Mouse (Mus musculus): Measurements from ENCODE around the gene Lrrc8a. TPM values are rescaled to one million over a fixed set of nuclear protein-coding genes. Genes with fewer than 3 reads are reported as not detected.

Gene Lrrc8a
- polyA plus RNA-seq (2012; ENCODE audit: insufficient read depth, insufficient read length, missing spikeins) = 17.0 and 18.9 TPM in 2 replicates

DNA sequence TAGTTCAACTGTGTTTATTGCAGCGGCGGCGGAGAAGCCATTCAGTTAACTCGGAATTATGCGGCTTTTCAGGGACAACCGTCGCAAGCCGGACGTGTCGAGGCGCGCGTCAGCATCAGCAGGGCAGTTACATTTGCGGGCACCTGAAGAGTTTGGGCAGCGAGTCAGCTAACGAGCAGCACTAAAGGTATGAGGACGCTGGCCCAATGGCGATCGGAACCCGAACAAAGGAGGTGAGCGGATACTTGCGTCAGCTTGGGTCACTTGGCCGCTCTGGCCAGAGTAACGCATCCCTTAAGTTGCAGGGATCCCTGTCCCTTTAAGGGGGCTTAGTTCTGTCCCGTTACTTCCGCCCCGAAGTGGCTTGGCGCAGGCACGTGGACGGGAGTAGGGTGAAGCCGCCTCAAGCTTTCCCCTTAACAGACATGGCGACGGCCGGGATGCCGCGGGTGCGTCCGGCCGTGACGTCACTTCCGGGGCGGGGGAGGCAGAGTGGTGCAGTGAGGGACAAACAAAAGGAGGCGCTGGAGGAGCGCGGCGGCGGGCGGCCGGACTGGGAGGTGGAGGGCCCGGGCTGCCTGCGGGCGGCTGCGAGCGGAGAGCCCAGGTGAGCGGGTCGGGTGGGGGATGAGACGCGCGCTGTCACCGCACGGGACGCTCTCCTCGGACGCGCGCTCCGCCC lies at the start of gene Lrrc8a:
Gene Lrrc8a, plus strand, starts transcription at position 517 of the 682 bp plus-strand sequence.
- Histone ChIP-seq H3K27ac (ENCODE audit: insufficient read depth, low read depth, low read length) (peak within 1 kb of the TSS; percentile 49), H3K4me1 (ENCODE audit: control insufficient read depth, insufficient read depth, low read length) (peaks cover 13% of the 10 kb centered on the region), H3K4me3 (ENCODE audit: insufficient read depth, low read length) (peak within 1 kb of the TSS; percentile 91)
- TF ChIP-seq POLR2A (IDR thresholded peaks at IDR 0.05; ENCODE audit: borderline replicate concordance, low read depth, low read length) (no peak), CTCF (IDR thresholded peaks at IDR 0.05; ENCODE audit: low read depth, low read length) (no peak)

DNA sequence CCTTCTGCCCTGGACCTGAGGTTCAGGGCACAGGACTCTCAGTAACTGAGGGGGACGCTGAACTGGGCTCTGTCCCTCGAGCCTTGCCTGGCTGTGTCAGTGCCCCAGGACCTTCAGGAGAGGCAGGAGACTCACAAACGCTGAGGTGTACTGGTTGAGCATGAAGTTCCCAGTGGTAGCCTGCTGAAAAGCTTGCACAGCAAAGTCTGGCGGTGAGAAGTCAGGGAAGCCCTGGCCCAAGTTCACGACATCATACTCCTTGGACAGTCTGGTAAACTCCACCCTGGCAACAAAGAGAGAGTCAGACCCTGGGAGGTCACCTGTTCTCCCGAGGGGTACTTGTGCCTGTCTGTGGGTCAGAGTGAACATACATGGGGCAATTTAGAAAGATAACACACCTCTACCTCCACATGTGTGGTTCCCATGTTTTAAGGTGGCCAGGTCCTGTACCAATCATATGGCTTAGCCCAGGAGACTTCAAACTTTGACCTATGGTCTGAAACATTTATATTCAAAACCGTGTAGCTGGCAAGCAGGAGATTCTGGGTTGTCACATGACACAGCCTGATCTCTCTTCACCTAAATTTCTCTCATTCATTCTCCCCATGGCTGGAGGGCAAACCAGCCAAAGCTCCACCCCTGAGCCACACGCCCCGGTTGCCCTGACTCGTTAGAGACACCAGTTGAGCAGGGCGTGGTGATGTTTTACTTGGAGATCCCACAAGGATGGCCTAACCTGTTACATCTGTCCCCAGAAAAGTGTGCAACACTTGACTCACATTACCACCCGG lies 45.5 kb upstream of the Lrrc8a start:
- no peak overlapping the region for H3K4me3 ChIP-seq (ENCODE audit: insufficient read depth, low read length)
- TF ChIP-seq POLR2A (IDR thresholded peaks at IDR 0.05; ENCODE audit: borderline replicate concordance, low read depth, low read length) (no peak), CTCF (IDR thresholded peaks at IDR 0.05; ENCODE audit: low read depth, low read length) (no peak)
- no peak overlapping the region for H3K27ac ChIP-seq (ENCODE audit: insufficient read depth, low read depth, low read length)
- peaks cover 6% of the 10 kb centered on the region; the same call in 1 of the 2 replicates for H3K4me1 ChIP-seq (ENCODE audit: control insufficient read depth, insufficient read depth, low read length)

DNA sequence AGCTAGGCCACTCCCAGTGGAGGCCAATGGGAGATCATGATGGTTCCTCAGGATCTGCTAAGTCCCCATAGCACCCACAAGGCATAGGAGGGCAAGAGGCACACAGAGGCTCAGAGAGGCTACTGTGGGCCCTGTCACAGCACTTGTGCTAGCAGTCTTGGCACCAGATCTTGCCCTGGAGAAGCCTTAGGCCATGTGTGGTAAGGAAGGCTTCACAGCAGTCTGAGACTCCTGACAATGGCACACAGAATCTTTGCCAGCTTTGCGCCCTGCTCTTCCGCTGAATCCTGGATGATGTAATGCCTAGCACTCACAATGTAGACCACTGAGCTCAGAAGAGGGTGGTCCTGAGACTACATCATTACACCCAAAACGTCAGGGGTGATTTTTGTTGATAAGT lies 42.9 kb upstream of the Lrrc8a start:
- Histone ChIP-seq H3K4me3 (ENCODE audit: insufficient read depth, low read length) (no peak overlapping the region), H3K27ac (ENCODE audit: insufficient read depth, low read depth, low read length) (no peak overlapping the region), H3K4me1 (ENCODE audit: control insufficient read depth, insufficient read depth, low read length) (peaks cover 7% of the 10 kb centered on the region; the same call in 1 of the 2 replicates)
- TF ChIP-seq CTCF (IDR thresholded peaks at IDR 0.05; ENCODE audit: low read depth, low read length) = no peak
- TF ChIP-seq POLR2A (IDR thresholded peaks at IDR 0.05; ENCODE audit: borderline replicate concordance, low read depth, low read length) = no peak

DNA sequence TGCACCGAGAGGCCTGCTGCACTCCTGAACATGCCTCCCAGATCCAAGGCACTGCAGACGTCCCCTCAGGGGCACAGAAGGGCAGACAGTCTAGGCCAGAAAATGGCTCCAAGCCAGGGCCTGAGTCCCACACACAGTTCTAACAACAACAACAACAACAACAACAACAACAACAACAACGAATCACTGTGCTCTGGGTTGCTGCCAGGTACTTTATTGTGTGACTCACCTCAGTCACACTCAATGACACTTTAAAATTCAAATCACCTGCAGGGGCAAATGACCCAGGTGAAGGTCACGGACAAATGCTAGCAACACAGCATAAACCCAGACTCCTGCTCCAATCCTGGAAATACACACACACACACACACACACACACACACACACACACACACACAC lies 39.5 kb upstream of the Lrrc8a start:
- Histone ChIP-seq H3K4me1 (ENCODE audit: control insufficient read depth, insufficient read depth, low read length) (peaks cover 10% of the 10 kb centered on the region), H3K27ac (ENCODE audit: insufficient read depth, low read depth, low read length) (no peak overlapping the region), H3K4me3 (ENCODE audit: insufficient read depth, low read length) (no peak overlapping the region)
- no peak for TF ChIP-seq CTCF (IDR thresholded peaks at IDR 0.05; ENCODE audit: low read depth, low read length)
- TF ChIP-seq POLR2A (IDR thresholded peaks at IDR 0.05; ENCODE audit: borderline replicate concordance, low read depth, low read length) = no peak

DNA sequence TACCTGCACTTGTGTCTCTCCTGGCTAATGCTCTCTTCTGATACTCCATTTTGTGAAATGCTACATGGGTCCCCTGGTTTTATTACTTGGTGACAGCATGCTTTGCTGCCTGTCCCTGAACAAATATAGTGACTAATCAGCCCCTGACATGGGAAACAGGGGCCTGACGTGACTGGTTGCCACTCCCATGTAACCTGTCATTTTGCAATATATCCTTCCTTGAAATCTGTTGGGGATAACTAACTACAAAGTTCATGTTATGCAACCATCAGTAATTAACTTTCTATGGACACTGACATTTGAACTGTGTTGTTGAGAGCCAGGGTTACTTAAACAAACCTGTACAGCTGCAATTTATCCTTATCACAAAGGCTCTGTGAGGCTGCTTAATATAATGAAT lies 37.5 kb upstream of the Lrrc8a start:
- no peak overlapping the region for H3K27ac ChIP-seq (ENCODE audit: insufficient read depth, low read depth, low read length)
- H3K4me3 ChIP-seq (ENCODE audit: insufficient read depth, low read length) = no peak overlapping the region
- TF ChIP-seq POLR2A (IDR thresholded peaks at IDR 0.05; ENCODE audit: borderline replicate concordance, low read depth, low read length) = no peak
- TF ChIP-seq CTCF (IDR thresholded peaks at IDR 0.05; ENCODE audit: low read depth, low read length) = no peak
- H3K4me1 ChIP-seq (ENCODE audit: control insufficient read depth, insufficient read depth, low read length) = peaks cover 15% of the 10 kb centered on the region

DNA sequence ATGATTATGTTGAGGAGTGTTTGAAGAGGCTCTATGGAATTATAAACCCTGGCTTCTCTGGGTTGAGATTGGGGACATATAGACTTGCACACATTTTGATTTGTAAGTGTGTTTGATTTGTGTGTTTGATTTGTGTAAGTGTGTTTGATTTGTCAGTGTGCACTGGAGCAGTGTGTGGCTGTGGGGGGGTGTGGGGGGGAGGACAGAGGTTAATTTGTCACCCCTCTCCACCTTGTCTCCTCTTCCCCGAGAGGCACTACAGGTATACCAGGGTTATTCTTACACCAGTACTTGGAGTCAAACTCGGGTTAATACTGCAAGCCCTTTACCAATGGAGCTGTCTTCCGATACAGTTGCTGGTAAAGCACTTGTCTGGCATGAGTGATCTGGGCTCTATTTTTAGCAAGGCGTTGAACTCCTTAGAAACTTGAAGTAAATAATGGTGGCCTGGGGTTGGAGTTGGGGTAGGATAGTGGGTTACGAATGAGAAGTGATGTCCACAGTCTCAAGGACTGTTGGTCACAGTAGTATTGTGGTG lies 37.1 kb upstream of the Lrrc8a start:
- peaks cover 15% of the 10 kb centered on the region for H3K4me1 ChIP-seq (ENCODE audit: control insufficient read depth, insufficient read depth, low read length)
- no peak overlapping the region for H3K4me3 ChIP-seq (ENCODE audit: insufficient read depth, low read length)
- no peak overlapping the region for H3K27ac ChIP-seq (ENCODE audit: insufficient read depth, low read depth, low read length)

DNA sequence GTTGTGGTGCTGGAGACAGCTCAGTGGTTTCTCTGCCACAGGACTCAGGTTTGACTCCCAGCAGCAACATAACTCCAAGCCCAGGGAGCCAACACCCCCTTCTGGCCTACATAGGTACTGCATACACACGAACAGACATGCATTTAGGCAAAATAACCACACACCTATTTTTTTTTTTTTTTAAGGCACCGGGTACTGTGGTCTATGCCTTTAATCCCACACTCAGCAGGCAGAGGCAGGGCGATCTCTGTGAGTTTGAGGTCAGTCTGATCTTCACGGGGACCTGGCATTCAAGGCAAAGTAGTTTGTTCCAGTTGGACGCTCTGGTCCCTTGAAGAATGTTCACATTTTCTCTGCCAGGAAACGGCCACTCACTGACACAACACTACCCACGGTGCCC lies 34.1 kb upstream of the Lrrc8a start:
- H3K4me1 ChIP-seq (ENCODE audit: control insufficient read depth, insufficient read depth, low read length) = peaks cover 12% of the 10 kb centered on the region
- H3K27ac ChIP-seq (ENCODE audit: insufficient read depth, low read depth, low read length) = no peak overlapping the region

More for the DNA sequence above, 37.1 kb upstream of the Lrrc8a start:
- no peak for TF ChIP-seq CTCF (IDR thresholded peaks at IDR 0.05; ENCODE audit: low read depth, low read length)
- no peak for TF ChIP-seq POLR2A (IDR thresholded peaks at IDR 0.05; ENCODE audit: borderline replicate concordance, low read depth, low read length)

DNA sequence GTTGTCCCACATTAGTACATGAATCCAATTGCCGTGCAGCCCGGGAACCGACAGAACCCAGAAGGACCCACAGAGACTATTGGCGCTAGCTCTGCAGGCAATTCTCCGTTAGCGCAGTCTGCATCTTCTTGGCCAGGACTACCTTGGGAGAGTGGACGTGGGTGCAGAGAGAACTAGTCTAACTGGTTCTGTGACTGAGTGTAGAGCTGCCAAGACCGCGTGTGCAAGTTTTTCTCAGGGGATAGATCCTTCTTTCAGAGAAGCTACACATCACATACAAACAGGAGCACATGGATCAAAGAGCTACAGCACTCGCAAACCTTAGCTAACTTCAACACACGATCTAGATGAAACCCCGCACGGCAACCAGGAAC lies 32.3 kb upstream of the Lrrc8a start:
- Histone ChIP-seq H3K27ac (ENCODE audit: insufficient read depth, low read depth, low read length) (peak overlapping the region; percentile 56), H3K4me3 (ENCODE audit: insufficient read depth, low read length) (peak overlapping the region; percentile 64), H3K4me1 (ENCODE audit: control insufficient read depth, insufficient read depth, low read length) (peaks cover 9% of the 10 kb centered on the region)
- no peak for TF ChIP-seq POLR2A (IDR thresholded peaks at IDR 0.05; ENCODE audit: borderline replicate concordance, low read depth, low read length)
- TF ChIP-seq CTCF (IDR thresholded peaks at IDR 0.05; ENCODE audit: low read depth, low read length) = no peak

More for the DNA sequence above, 34.1 kb upstream of the Lrrc8a start:
- TF ChIP-seq POLR2A (IDR thresholded peaks at IDR 0.05; ENCODE audit: borderline replicate concordance, low read depth, low read length) = no peak
- peak; percentile 28; the same call in 1 of the 2 replicates for TF ChIP-seq CTCF (IDR thresholded peaks at IDR 0.05; ENCODE audit: low read depth, low read length)
- H3K4me3 ChIP-seq (ENCODE audit: insufficient read depth, low read length) = no peak overlapping the region

DNA sequence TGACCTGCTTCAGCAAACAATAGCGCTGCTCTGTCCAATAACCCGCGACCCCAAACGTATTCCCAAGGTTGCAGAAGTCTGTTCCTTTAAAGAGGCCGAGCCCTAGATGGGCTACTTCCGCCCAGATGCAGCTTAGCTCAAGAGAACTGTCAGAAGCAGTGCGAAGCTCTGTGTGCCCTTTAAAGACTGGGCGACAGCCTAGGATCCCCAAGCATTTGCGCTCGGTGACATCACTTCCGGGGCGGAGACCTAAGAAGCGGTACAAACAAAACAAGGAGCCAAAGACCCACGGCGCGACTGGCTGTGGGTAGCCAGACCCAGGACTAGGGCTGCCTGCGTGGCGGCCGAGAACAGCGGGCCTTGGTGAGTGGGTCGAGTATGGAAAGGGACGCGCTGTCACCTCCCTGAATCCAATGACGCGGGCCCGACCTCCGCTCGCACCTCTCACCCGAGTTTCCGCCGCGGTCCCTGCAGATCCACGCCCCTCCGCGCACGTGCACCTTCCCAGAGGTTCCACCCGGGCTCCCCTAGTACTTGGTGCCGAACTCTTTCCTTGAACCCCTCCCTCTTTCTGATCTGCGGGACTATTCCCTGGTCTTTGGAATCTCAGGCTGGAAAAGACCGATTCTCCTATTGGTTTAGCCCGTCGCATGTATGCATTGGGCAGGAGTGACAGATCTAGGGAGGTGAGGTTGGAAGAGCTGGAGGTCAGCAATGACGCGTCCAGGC lies 31.7 kb upstream of the Lrrc8a start, which contains the start of gene Kyat1:
Gene Kyat1, minus strand, starts transcription at position 219 of the 729 bp plus-strand sequence.
- TF ChIP-seq POLR2A (IDR thresholded peaks at IDR 0.05; ENCODE audit: borderline replicate concordance, low read depth, low read length) (no peak), CTCF (IDR thresholded peaks at IDR 0.05; ENCODE audit: low read depth, low read length) (no peak)
- Histone ChIP-seq H3K27ac (ENCODE audit: insufficient read depth, low read depth, low read length) (peak within 1 kb of the TSS; percentile 56), H3K4me3 (ENCODE audit: insufficient read depth, low read length) (peak within 1 kb of the TSS; percentile 64), H3K4me1 (ENCODE audit: control insufficient read depth, insufficient read depth, low read length) (peaks cover 10% of the 10 kb centered on the region)
